Mouse (Mus musculus) lung, postnatal 25 days (tissue): ENCODE results near the gene Wdr82.
"Not testable (repeated sequence)": the region's sequence is repeated elsewhere in the genome, so short reads cannot be mapped to it uniquely, and the experiment has no call there.

Experiments
- DNase-seq: peaks from one replicate; pipeline ENCODE4 v3.0.0; 2022; ENCODE audit warnings: low spot score

Gene Wdr82

DNA sequence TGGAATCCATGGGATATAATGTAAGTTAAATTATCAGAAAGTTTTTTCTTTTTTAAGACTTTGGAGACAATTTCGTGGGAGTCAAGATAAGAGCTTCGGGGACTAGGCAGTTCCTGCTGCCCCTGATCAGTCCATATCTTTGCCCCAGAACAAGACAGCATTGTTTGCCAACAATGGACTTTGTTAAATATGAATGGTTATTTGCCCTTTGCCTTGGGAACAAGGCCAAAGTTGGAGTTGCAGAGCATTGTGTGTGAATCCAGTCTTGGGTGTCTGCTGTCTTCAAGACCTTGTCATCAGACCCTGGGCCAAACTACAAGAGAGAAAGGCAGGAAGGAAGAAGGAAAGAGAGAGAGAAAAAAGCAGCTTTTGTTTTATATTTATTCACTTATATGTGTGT is 4.0 kb upstream of the Wdr82 start:
- no peak for DNase-seq

DNA sequence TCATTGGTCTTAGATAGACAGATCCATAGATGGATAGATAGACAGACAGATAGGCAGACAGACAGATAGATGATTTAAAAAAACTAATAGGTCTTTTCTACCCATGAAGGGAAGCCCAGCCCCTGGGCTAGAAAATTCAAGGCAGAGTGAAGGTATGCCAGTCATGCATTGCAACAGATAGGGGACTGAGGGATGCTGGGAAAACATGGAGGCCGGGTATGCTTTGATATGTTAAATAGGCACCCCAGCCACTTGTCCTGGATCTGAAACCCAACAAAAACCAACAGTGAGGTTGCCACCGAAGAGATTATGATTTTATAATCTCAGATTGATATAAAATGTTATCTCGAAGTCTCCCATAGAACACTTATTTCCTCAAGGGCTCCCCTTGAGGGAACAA is 3.5 kb upstream of the Wdr82 start:
- no peak for DNase-seq

DNA sequence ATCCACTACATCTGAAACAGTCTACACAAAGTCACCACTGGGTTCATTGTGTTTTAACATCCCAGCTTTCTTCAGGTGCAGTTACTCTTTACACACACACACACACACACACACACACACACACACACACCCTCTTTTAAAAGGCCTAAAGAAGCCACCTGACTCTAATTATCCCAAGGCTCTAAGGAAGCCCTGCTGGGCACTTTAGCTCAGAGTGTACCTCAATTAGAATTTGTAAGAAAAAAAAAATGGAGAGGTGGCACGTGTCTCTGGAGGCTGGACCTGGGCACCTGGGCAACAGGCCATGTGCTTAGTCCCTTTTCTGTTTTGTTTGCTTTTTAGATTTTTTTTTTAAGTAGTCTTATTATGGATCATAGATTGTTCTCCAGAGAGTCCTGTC is 3.0 kb upstream of the Wdr82 start:
- peak; percentile 39 for DNase-seq

DNA sequence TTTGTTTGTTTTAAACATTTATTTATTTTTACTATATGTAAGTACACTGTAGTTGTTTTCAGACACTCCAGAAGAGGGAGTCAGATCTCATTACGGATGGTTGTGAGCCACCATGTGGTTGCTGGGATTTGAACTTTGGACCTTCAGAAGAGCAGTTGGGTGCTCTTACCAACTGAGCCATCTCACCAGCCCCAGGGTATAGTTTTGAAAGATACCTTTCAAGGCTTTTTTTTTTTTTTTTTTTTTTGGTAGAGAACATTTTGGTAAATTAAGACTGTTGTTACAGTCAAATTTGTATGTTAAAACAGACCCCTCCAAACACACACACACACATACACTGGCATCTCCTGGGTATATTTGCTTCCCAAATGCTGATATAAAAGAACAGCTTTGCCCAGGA is 1.7 kb upstream of the Wdr82 start:
- DNase-seq, result not testable (repeated sequence)

DNA sequence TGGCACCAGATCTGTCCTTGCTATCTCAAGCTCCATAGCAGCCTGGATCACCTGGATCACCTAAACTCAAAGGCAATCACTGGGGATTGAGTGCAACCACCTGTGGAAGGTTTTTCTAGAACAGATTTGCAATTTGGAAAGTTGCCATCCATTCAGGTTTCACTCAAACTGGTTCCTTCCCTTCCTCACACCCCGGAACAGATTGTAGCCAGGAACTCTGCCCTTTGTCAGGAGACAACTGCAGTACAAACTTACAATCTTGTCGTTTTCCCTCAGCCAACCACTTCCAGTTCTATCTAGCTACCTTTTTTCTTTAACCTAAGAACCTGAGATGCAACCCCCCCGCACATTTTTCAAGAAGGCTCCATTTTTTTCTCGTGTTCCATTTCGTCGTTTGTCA is 811 bp upstream of the Wdr82 start:
- no peak for DNase-seq

DNA sequence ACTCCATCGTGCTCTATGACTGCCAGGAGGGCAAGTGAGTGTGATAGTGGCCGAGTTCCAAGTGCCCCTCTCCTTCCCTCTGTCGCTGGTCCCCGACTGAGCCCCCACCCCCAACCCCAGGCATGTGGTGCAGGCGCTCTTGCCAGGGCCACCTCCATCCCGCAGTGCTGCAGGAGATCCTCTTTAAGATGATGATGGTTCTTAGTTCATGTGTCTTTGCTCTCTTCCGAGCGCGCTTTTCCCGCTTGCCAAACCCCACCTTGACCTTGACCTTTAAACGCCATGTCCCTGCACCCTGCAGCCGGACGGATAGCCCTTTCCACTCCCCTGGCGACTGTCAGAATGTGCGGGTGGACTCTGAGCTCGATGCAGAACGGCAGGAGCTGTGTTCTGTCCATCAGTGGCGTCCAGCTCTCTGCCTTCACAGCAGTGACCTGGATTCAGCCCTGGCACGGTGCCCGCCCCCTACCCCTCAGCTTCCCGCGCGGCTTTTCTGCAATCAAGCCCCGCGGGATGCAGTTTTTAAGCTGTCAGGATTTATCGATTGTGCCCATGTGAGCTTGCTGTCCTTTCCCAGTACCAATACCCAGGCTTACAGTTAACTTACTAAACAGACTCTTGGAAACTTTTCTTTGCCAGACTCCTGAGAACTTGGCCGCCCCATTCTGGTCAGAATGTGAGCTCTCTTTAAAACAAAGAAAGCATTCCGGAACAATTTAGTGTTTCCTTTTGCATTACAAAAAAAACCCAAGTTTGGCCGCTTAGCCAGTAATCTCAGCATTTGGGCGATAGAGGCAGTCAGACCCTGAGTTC is 824 bp downstream of the Wdr82 start:
- DNase-seq, result peak; percentile 38

DNA sequence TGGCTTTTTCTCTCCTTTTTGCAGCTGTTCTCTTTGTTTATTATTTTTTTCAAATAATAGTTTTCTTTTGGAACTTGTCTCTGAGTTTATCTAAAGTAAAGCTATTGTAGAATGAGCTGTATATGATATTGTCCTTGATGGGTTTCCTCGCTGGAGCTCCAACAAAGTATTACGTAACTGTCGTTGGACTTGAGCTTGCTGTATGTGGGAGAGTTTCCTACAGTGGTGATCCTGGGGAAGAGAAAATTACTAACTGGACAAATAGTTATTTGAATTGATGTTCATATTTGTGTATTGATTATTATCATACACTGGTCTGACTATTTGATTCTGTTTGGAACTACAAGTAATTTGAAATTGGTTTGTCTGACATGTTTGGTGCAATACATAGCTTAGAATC is 1.8 kb downstream of the Wdr82 start:
- no peak for DNase-seq

DNA sequence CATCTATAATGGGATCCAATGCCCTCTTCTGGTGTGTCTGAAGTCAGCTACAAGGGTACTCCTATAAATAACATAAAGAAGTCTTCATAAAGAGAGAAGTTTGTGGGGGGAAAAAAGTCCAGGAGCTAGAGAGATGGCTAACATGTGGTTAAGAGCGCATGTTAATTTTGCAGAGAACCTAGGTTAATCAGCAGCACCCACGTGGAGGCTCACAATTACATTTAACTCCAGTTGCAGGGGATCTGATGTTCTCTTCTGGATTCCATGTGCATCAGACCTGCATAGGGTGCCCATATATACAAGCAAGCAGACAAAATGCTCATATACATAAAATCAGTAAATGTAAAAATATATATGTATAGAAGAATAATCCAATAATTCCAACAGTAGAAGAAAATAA is 2.6 kb downstream of the Wdr82 start:
- DNase-seq, result no peak

DNA sequence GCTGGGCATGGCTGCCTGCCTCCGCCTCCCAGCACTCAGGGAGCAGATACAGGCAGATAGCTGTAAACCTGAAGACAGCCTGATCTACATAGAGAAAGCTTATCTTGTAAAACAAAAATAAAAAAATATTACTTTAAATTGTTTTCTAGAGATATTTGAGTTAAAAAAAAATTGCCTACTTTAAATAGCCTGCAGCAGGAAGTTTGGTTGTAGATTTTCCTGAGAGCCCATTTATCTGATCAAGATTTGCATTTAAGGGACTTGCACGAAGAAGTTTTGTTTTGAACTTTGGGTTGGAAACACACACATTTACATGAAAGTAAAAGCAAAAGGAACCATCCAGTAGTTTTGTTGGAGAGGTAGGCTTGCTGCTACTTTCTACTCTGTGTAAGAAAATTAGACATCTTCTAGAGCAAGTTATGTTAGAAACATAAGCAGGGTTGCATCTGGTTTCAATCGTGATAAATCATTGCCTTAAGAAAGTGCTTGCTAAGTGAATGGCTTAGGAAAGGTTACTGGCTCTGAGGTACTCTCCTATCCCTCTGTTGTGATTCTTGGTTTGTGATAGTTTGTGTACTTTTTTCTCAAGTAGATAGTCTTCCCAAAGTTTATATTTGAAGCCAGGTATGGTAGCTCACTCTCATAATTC is 4.9 kb downstream of the Wdr82 start:
- no peak for DNase-seq

DNA sequence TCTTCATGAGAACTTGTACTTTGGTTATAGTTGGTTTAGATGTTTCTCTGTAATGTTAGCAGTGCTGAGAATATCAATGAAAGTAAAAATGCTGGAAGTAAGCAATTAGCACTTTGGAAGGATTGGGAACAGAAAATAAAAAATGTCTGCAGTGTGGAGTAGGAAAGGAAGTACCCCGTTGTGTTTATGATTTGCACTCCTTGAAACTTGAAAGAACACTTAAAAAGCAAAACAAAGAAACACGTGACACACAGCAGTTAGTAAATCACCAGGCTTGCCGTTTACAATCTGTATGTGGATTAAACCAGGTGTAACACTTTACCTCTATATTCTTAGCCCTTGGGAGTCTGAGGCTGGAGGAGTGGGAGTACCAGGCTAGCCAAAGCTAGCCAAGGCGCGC is 6.0 kb downstream of the Wdr82 start:
- DNase-seq, result no peak

DNA sequence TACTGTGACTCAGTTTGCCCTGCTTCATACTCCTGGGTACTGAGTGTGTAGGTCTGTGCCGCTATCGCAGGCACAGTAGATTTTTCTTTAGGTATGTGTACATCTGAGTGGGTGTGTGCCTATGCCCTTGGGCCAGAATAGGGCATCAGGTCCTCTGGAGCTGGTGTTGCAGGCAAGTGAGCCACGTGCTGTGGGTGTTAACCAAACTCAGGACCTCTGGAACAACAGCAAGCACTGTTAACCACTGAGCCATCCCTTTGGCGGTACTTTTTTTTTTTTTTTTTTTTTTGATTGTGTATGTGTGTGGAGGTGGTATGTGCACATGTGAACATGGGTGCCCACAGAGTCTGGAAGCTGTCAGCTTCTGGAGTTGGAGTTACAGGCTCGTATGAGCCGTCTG is 7.1 kb downstream of the Wdr82 start:
- no peak for DNase-seq

DNA sequence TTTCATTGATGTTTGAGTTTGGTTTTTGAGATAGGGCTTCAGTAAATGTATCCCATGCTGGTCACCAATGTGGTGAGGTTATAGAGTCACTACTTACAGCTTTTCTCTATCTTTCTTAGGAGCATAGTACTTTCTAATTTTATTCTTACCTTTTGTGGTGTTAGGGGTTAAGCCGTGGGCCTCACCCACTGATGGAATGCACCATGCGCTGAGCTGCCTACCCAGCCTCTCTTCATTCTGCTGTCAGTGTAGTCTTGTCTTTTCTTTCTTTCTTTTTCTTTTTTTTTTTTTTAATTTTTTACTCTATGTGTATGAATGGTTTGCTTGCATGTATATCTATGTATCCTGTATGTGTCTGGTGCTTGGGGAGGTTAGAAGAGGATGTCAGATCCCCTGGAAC is 8.7 kb downstream of the Wdr82 start:
- no peak for DNase-seq

DNA sequence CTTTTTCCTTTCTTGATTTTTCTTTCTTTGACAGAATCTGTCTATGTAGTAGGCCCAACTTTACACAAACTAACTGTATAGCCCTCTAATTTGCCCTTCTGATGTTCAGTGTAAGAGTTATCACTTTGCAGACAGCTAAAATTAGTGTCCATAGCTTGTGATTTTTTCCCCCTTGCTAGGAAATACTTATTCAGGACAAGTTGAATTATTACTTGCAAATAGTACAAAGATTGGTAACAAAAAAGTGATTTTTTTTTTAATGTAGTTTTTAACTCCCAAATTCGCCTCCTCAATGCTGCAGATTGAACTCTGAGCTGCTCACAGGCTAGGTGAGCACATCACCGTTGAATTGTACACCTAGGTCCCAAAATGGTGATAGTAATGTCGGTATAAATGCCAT is 9.2 kb downstream of the Wdr82 start:
- no peak for DNase-seq

DNA sequence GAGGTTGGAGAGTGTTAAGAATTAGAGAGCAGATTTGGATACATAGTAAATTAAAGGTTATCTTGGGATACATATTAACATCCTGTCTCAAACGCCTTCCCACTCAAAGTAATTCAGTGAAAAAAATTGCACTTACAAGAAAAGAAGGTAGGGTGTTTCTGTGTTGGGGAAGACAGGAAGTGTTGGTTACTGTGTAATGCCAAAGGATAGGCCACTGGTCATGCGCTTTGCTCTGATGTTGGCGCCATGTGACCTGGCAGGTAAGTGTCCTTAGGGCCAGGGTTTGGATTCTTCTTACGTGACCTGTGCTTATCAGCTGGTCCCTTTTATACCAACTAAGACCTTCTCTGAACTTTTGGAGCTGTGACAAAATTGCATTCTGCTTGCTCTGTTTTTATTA is 11.4 kb downstream of the Wdr82 start:
- DNase-seq, result no peak

DNA sequence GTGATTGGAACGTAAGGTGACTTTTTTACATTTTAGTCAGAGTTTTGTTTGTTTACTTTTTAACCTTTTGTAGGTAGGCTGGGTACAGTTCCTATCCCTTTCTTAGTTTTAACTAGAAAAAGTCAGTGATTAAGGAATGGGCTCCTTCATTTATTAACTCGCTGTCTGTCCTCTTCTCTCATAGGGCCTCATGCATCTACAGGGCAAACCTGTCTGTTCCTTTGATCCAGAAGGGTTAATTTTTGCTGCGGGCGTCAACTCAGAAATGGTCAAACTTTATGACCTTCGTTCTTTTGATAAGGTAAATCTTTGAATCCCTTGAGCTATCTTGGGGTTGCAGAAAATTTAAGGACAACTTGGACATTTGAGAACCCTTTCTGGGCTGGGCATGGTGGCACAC is 13.3 kb downstream of the Wdr82 start:
- no peak for DNase-seq

DNA sequence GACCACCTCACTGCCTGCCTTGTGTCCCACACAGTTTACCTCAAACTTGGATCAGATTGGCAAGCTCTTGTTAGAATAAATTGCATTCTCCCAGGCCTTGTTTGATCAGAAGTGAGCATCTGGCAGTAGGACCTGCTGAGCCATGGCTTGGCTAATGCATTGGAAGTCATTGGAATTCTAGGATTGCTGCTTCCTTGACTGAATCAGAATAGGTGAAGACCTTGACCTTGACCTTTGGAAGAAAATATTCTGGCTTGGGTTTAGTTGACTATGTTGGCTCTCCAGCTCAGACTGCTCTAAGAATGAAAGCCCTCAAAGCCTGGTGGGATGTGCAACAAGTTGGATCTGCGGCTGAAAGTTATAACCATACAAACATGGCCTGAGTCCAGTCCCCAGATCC is 20.6 kb downstream of the Wdr82 start:
- no peak for DNase-seq

DNA sequence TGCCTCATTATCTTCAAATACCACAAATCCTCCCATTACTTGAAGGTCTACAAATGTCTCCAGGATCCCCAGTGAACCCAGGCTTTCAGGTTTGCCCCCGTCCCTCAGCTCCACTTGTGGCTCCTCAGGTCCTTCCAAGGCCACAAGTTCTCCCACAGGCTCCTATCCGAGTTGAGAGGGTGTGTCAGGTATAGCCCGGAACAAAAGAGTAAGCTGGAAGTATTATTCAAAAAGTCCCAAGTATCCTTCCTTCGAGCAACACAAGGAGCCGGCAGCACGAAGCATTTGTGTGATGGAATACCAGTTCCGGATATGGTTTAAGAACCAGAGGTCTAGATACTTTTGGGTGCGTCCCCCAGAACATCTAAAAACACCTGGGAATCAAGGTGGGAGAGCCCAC is 21.3 kb downstream of the Wdr82 start:
- no peak for DNase-seq

DNA sequence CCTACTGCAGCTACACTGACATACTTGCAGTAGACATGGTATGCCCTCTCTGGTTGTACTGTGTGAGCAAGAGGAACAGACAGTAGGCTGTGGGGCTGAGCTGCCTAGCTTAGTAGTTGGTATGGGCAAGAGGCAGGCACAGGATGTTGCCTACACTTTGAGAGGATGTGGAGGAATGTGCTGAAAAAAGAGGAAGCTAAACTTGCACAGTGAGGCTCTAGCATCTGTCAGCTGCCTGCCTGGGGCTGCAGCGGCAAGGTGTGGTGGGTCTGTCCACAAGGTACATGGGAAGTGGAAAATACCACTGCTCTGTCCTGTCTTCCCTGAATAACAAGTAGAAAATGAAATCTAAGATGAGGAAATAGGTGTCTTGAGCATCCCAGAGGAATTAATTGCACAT is 22.3 kb downstream of the Wdr82 start:
- DNase-seq, result no peak

DNA sequence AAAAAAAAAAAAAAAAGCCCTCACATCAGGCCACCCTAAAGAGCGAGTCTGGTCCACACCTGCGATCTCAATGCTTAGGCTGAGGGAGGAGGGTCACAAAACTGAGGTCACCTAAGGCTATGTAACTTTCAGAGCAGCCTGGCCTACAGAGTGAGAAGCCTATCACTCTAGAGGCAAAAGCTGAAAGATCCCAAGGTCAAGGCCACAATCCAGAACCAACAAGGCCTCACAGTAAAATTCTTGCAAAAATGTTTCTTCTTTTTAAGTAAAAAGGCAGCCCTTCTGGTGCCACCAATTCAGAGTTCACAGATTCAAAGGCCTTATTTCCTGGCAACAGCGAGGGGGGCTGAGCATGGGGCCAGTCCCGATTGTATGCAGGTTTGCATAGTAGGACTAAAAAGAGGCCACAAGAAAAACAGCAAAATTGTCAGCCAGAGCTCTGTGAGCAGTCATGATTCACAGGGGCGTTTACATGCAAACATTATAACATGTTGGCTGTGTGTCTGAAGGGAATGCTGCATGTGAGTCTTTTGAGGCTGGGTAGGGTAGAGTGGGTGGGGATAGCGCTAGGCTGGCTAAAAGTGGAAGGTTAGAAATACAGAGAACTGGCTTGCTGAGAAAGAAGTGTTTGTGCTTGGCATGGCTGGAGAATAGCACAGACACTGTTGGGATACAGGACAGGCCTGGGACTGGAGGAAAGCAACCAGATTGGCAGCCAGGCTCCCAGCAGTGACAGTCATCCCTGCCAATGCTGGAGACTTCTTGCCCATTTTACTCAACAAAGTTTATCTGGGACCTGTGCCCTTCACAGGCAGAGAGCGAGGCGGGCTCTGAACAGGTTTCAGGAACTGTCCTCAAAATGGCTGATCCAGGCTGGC is 23.4 kb downstream of the Wdr82 start:
- DNase-seq, result no peak

DNA sequence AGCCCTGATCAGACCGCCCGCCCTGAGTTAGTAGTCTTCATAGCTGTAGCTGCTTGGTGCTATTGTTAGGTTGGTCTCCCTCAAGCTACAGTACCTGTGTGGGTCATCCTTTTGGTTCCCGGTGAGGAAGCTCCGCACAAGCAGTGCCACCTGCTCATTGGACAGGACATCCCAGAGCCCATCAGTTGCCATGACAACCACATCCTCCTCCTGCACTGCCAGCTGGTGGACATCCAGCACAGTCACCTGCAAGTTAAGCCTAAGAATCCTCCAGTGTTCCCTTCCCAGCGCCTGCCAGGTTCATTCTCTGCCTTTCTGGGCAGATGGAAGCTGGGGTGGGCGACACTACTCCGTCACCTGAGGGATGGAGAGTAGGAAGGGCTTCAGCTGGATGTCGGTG is 25.0 kb downstream of the Wdr82 start:
- DNase-seq, result no peak

DNA sequence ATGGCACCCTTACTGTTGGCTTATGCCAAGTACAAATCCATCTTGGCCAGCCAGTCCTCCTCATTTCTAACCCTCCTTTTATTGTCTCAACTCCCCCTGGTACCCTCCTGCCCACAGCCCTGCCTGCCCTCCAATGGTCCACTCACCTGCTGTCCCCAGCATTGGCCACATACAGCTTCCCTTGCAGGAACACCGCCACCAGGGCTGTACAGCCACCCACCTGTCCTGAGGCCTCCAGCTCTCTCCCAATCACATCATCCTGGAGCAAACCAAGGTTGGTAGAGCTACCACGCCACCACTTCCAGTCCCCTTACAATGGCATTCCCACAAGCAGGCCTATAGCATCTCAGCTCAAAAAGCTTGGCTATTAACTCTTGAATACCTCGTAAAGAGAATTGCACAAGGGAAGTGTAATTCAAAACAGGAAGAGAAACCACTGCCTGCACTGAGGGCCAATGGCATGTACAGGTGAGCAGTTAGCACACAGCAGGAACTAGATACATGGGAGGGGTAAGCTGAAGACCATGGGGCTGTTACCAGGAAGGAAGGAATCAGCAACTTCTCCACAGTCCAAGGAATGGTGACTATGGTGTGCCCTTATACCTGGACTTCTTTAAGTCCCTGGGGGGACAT is 26.5 kb downstream of the Wdr82 start:
- DNase-seq, result no peak

DNA sequence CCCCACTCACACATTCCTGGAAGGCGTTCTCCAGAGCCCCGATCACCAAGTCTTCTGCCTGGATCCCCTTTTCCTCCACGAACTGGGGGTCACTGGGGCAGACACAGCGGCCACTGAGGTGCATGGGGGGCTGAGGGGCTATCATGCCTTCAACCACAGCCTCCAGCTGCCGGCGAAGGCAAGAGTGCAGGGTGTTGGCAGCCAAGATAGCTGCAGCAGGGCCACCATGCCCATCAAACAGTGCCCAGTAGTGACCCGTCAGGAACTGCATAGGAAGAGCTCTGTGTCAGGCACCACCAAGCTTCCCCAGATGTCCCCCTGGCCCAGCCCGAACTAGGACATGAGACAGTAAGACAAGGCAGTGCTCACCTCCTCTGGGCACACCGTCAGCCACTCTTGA is 27.0 kb downstream of the Wdr82 start:
- DNase-seq, result no peak
